Mouse (Mus musculus) limb, embryonic 12.5 days (tissue): ENCODE results near the gene Pbrm1. TPM values are rescaled to one million over a fixed set of nuclear protein-coding genes. Genes with fewer than 3 reads are reported as not detected.

ENCODE experiments used
- ATAC-seq: fragments of 200-750 bp; cut with Nextera tagmentation; 2 replicates; pipeline ENCODE4 v1.8.0; 2017; ENCODE audit warnings: low read depth, moderate TSS enrichment; ENCODE audit not compliant: insufficient number of reproducible peaks, insufficient read depth, low FRiP score, low TSS enrichment
- H3K27ac ChIP-seq: fragments of 300-500 bp; sonication (generic); 2 replicates; pipeline ENCODE4 v1.5.1; 2016; ENCODE audit warnings: mild to moderate bottlenecking, moderate library complexity
- H3K27me3 ChIP-seq: fragments of 300-500 bp; sonication (generic); 2 replicates; pipeline ENCODE4 v1.6.1; 2016; ENCODE audit warnings: mild to moderate bottlenecking, moderate library complexity
- H3K36me3 ChIP-seq: fragments of 300-500 bp; sonication (generic); 2 replicates; pipeline ENCODE4 v1.6.1; 2016; ENCODE audit warnings: mild to moderate bottlenecking, moderate library complexity
- H3K4me1 ChIP-seq: fragments of 300-500 bp; sonication (generic); replicated peaks from 2 replicates; pipeline ENCODE4 v1.6.1; 2016
- H3K4me2 ChIP-seq: fragments of 300-500 bp; sonication (generic); 2 replicates; pipeline ENCODE4 v1.6.1; 2016; ENCODE audit warnings: mild to moderate bottlenecking, moderate library complexity
- H3K4me3 ChIP-seq: fragments of 300-500 bp; sonication (generic); replicated peaks from 2 replicates; pipeline ENCODE4 v1.5.1; 2016; ENCODE audit warnings: mild to moderate bottlenecking
- H3K9ac ChIP-seq: fragments of 300-500 bp; sonication (generic); replicated peaks from 2 replicates; pipeline ENCODE4 v1.6.1; 2016; ENCODE audit warnings: mild to moderate bottlenecking, moderate library complexity
- H3K9me3 ChIP-seq: fragments of 300-500 bp; sonication (generic); 2 replicates; pipeline ENCODE4 v1.6.1; 2016; ENCODE audit warnings: mild to moderate bottlenecking, moderate library complexity
- WGBS: fragments of 180-500 bp; shearing (Covaris S2); methylation state at CpG from one replicate; pipeline ENCODE4 v1.1.7; 2016; 5-methylcytosine and 5-hydroxymethylcytosine counted together
- polyA plus RNA-seq: library from polyadenylated mRNA; unstranded; fragments of >200 nt; fragmentation: Nextera tagmentation; extraction: Ambion mirVana; gene quantifications from 2 replicates; pipeline ENCODE4 v1.2.1, GENCODE M21; 2016

Gene Pbrm1
- polyA plus RNA-seq, 1 experiment from 2014 or later: 189 TPM

DNA sequence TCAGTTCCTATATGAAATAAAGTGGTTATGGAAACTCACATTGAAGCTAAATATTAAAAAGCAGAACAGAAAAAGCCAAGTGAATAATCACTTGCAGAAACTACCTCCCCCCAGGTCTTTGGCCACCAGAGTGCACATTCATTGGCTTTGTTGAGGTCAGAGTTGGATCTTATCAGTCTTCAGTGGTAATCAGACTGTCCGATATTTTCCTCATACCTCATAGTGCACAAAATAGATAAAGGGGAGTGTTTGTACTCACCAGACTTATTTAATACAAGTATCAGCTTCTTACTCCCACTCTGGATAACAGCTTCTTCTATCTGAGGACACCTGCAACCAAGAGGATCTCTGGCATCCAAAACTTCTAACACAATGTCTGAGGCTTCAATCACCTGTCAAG is 2.9 kb upstream of the Pbrm1 start:
- H3K36me3 ChIP-seq: peaks cover 67% of the 10 kb centered on the region
- H3K9ac ChIP-seq: no peak overlapping the region
- no peak overlapping the region for H3K4me3 ChIP-seq
- H3K9me3 ChIP-seq: no peaks in the 10 kb centered on the region
- no peak overlapping the region for H3K27ac ChIP-seq
- peaks cover 19% of the 10 kb centered on the region for H3K4me1 ChIP-seq
- ATAC-seq: no peak
- no peaks in the 10 kb centered on the region for H3K27me3 ChIP-seq
- H3K4me2 ChIP-seq: no peak overlapping the region
- WGBS: 91% methylated on average over 1 of the region's 1 CpGs

DNA sequence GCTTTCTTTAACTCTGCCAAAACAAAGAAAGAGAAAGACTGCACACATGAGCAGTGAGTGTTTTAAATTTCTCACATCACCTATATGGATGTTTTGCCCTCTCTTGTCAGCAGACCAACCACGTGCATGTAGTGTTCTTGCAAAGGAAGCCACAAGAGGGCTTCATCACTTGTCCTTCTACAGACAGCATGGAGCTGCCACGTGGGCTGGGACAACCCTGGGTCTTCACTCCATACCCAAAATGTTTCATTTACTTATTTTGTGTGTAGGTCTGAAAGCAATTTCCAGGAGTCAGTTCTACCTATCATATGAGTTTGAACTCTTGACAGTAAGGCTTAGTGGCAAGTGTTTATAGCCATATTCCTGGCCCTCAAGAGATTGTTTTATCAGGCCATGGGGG is 1.1 kb upstream of the Pbrm1 start:
- 0% methylated on average over 2 of the region's 2 CpGs for WGBS
- H3K27ac ChIP-seq: no peak overlapping the region

DNA sequence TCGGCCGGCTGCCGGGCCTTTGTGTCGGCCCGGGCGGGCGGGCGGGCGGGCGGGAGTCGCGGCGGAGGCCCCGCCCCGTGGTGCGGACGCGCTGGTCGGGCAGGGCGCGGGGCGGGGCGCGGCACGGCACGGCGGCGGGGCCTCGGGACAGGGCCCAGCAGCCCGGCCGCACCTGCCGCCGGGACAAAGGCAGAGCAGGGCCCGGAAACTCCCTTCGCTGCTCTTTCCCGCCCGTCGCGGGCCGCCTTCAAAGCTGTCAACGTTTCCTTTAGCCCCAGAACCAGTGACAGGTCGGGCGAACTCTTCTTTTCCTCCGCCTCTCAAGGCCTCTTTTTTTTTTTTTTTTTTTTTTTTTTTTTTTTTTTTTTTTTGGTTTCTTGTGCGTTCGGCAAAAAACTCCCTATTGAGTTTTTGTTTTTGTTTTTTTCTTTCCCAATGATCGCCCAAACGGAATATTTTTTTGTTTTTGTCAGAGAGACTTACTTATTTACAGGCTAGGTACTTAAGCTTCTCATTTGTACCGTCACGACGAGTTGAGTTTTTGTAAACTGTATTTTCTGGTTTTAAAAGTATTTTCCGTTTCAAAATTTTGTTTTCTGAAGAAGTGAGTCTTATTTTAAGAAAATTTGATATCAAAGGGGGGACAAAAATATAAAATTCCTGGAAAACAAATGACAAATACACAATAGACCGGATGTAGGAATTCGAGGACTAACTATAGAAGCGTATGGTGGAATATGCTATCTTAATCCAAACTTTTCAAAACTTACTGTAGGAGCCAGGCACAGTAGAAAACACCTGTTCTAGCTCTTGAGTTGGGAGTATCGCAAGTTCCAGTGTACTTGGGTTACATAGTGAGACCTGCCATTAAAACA is 630 bp downstream of the Pbrm1 start:
- peak; percentile 92 for ATAC-seq
- H3K4me2 ChIP-seq: peak overlapping the region; percentile 82
- H3K36me3 ChIP-seq: peaks cover 57% of the 10 kb centered on the region
- H3K4me1 ChIP-seq: peaks cover 27% of the 10 kb centered on the region
- 7% methylated on average over 39 of the region's 56 CpGs for WGBS
- H3K27ac ChIP-seq: peak overlapping the region; percentile 95
- H3K27me3 ChIP-seq: no peaks in the 10 kb centered on the region
- H3K4me3 ChIP-seq: peak overlapping the region; percentile 79
- peak overlapping the region; percentile 91 for H3K9ac ChIP-seq
- H3K9me3 ChIP-seq: no peaks in the 10 kb centered on the region

More for the DNA sequence above, 1.1 kb upstream of the Pbrm1 start:
- Histone ChIP-seq H3K4me1 (peaks cover 26% of the 10 kb centered on the region), H3K27me3 (no peaks in the 10 kb centered on the region), H3K4me2 (peak overlapping the region; percentile 82), H3K9ac (peak overlapping the region; percentile 91), H3K9me3 (no peaks in the 10 kb centered on the region), H3K36me3 (peaks cover 61% of the 10 kb centered on the region), H3K4me3 (peak overlapping the region; percentile 79)
- ATAC-seq: no peak

DNA sequence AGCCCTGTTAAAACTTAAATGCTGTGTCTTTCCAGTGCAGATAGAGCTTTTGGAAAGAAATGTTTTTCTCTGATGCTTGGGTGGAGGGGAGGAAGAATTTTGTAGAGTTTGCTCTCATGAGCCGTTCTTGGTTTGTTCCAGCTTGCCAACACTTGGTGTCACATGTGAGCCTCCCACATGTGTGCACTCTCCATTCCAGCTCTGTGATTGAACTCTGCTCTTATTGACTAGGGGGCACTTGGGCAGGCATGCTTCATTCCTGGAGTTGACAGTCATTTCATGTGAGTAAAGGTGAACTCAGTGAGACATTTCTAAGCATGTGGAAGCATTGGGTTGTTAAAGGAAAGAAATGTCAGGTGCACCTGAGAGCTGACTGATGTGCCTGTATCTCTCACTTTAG is 3.6 kb downstream of the Pbrm1 start:
- Histone ChIP-seq H3K4me3 (no peak overlapping the region), H3K9me3 (no peaks in the 10 kb centered on the region), H3K4me2 (no peak overlapping the region), H3K36me3 (peaks cover 56% of the 10 kb centered on the region), H3K27ac (no peak overlapping the region), H3K4me1 (peaks cover 21% of the 10 kb centered on the region), H3K27me3 (no peaks in the 10 kb centered on the region), H3K9ac (no peak overlapping the region)
- 59% methylated on average over 1 of the region's 1 CpGs for WGBS
- no peak for ATAC-seq

DNA sequence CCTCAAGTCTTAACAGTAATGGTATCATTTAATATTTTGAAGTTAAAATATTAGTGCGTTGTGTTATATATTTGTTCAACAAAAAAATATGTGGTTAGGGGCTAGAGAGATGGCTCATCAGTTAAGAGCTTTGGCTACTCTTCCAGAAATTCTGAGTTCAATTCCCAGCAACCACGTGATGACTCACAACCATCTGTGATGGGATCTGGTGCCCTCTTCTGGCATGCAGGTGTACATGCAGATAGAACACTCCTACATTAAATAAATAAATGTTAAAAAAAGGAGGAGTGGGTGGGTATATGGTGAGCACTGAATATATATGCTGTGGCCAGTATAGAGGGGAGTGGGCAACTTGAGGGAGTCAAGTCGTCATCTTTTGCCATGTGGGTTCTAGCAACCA is 6.8 kb downstream of the Pbrm1 start:
- Histone ChIP-seq H3K36me3 (peaks cover 84% of the 10 kb centered on the region), H3K4me1 (0 out of 2 replicates have a peak, but pooled peaks cover 8% of the 10 kb centered on the region), H3K4me2 (no peak overlapping the region), H3K4me3 (no peak overlapping the region), H3K9ac (no peak overlapping the region), H3K27me3 (no peaks in the 10 kb centered on the region), H3K27ac (no peak overlapping the region), H3K9me3 (no peaks in the 10 kb centered on the region)
- 78% methylated on average over 3 of the region's 3 CpGs for WGBS
- ATAC-seq: no peak

DNA sequence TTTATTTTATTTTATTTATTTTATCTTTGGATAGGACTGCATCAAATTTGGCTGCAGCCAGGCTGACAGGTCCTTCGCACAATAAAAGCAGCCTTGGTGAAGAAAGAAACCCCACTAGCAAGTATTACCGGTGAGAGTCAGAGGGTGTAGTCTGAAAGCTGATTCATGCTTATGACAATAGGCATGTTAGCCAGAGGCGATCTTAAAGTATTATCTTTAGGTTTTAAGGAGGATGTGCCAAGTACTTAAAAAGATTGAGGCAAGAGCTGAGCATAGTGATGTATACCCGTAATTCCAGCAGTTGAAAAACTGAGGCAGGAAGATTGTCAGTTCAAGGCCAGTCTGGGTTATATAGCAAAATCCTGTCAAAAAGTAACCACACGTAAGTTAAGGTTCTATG is 26.4 kb downstream of the Pbrm1 start:
- whole genome bisulfite sequencing: 94% methylated on average over 5 of the region's 5 CpGs
- Histone ChIP-seq H3K27me3 (no peaks in the 10 kb centered on the region), H3K4me1 (no peaks in the 10 kb centered on the region), H3K4me3 (no peak overlapping the region), H3K27ac (no peak overlapping the region), H3K9ac (no peak overlapping the region), H3K9me3 (no peaks in the 10 kb centered on the region), H3K4me2 (no peak overlapping the region), H3K36me3 (peaks cover 80% of the 10 kb centered on the region)
- no peak for ATAC-seq

DNA sequence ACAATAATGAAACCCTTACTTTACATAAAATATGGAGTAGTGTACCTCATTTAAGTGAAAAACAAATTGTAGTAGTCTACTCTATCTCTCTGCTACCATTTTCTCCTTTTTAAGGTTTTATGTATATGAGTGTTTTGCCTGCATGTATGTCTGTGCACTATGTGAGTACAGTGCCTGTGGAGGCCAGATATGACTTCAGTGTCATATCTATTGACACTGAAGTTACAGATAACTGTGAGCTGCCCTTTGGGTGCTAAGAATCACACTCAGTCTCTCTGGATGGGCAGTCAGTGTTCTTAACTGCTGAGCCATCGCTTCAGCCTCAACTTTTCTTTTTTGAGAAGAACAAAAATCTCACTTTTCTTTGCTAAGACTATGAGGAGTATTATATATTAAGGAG is 26.9 kb downstream of the Pbrm1 start:
- 100% methylated on average over 1 of the region's 1 CpGs for WGBS
- Histone ChIP-seq H3K4me2 (no peak overlapping the region), H3K4me1 (no peaks in the 10 kb centered on the region), H3K27ac (no peak overlapping the region), H3K27me3 (no peaks in the 10 kb centered on the region), H3K9ac (no peak overlapping the region), H3K9me3 (no peaks in the 10 kb centered on the region), H3K36me3 (peaks cover 82% of the 10 kb centered on the region), H3K4me3 (no peak overlapping the region)
- no peak for ATAC-seq

DNA sequence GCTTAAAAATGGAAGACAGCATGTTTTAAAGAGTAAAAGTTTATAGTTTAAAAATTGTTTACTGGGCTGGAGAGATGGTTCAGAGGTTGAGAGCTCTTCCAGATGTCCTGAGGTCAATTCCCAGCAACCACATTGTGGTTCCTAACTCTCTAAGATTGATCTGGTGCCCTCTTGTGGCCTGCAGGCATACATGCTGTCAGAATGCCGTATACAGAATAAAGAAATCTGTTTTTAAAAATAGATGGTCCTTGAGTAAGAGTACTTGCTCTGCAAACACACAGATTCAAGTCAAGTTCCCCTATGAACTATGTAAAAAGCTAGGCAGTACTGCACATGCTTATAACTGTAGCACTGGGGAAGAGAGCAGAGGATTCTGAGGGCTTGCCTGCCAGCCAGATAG is 43.3 kb downstream of the Pbrm1 start:
- Histone ChIP-seq H3K36me3 (peaks cover 78% of the 10 kb centered on the region), H3K4me2 (no peak overlapping the region), H3K4me3 (no peak overlapping the region), H3K9ac (no peak overlapping the region), H3K4me1 (no peaks in the 10 kb centered on the region), H3K27me3 (no peaks in the 10 kb centered on the region), H3K9me3 (no peaks in the 10 kb centered on the region), H3K27ac (no peak overlapping the region)
- no peak for ATAC-seq
- 78% methylated on average over 1 of the region's 1 CpGs for WGBS

DNA sequence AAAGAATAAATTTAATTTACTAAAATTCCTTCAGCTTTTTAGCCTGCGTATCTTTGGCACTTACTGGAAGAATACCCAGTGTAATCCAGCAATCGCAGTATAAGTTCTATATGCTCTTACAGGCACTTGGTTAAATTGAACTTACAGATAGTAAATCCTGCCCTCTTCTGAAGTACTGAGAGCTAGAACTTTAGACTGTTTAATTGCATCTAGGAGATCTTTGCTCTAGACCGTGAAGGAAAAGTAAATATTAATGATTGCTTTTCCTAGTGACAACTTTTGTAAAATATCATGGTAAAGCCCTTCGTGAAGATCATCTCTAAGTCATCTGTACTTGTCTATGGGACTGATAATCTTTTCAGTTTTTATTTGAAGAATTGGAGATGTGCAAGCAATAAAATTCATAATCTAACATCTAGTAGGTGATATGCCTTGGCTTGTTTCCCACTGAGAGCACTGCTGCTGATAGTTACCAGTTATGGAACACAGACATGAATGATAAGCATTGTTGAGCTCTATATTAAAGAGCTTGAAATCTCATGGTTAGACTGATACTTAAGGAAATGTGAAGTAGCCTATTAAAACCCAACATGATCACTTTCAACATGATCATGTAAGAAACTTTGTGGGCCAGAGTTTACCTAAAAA is 50.3 kb downstream of the Pbrm1 start:
- 96% methylated on average over 4 of the region's 4 CpGs for WGBS
- no peak for ATAC-seq
- Histone ChIP-seq H3K4me2 (no peak overlapping the region), H3K27me3 (no peaks in the 10 kb centered on the region), H3K27ac (no peak overlapping the region), H3K36me3 (peaks cover 81% of the 10 kb centered on the region), H3K4me3 (no peak overlapping the region), H3K9ac (no peak overlapping the region), H3K4me1 (no peaks in the 10 kb centered on the region), H3K9me3 (no peaks in the 10 kb centered on the region)

DNA sequence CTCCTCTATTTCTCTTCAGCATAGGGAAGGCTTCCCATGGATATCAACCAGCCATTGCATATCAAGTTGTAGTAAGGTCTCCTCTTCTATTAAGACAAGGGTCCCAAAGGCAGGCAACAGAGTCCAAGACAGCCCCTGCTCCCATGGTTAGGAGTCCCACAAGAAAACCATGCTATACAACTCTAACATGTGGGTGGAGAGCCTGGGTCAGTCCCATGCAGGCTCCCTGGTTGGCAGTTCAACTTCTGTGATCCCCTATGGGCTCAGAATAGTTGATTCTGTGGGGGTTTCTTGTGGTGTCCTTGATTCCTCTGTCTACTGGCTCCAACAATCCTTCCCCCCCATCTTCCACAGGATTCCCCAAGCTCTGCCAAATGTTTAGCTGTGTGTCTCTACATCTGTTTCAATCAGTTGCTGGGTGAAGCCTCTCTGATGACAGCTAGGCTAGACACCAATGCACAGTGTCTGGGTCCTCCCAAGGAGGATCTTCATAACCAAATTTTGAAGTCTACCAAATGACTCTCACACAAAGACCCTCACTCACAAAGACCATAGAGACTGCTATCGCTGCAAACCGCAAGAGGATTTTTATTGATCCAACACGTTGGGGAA is 59.8 kb downstream of the Pbrm1 start:
- Histone ChIP-seq H3K4me3 (no peak overlapping the region), H3K9me3 (no peaks in the 10 kb centered on the region), H3K36me3 (peaks cover 86% of the 10 kb centered on the region), H3K27ac (peak overlapping the region; percentile 4; the same call in 1 of the 2 replicates), H3K4me2 (no peak overlapping the region), H3K9ac (no peak overlapping the region), H3K4me1 (no peaks in the 10 kb centered on the region), H3K27me3 (no peaks in the 10 kb centered on the region)
- no peak for ATAC-seq
- WGBS: 97% methylated on average over 3 of the region's 3 CpGs

DNA sequence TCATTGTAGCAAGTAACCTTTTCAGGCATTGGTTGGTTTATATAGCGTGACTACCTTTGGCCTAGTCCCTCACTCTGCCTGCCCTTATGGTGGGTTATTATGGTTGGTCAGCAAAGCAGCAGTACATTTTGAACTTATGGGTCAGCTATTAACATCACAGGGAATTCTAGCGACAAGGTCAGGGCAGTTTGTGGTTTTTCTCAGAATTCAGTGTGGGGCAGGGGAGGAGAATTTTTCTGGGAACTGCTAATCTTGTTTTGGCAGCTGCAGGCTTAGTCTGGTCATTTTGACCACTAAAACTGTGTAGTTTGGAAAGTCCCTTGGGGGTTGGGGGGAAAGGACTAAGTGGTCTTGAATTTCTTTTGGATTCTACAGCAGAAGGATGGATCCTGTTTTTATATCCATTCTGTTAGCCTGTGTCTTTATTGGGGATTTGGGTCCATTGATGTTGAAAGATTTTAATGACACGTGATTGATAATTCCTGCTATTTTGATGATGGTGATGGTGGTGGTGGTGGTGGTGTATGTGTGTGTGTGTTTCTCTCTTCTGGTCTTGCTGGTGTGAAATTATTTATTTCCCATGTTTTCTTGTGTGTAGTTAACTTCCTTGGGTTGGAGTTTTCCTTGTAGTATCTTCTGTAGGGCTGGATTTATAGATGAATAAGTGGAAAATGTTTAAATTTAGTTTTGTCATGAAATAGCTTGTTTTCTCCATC is 60.5 kb downstream of the Pbrm1 start:
- no peak for ATAC-seq
- WGBS: 93% methylated on average over 3 of the region's 3 CpGs

More for the DNA sequence above, 60.5 kb downstream of the Pbrm1 start:
- H3K9ac ChIP-seq: no peak overlapping the region
- no peak overlapping the region for H3K4me3 ChIP-seq
- H3K27ac ChIP-seq: peak overlapping the region; percentile 4; the same call in 1 of the 2 replicates
- H3K9me3 ChIP-seq: no peaks in the 10 kb centered on the region
- no peaks in the 10 kb centered on the region for H3K27me3 ChIP-seq
- H3K4me2 ChIP-seq: no peak overlapping the region
- H3K36me3 ChIP-seq: peaks cover 82% of the 10 kb centered on the region
- H3K4me1 ChIP-seq: no peaks in the 10 kb centered on the region
